Mouse (Mus musculus) gastrocnemius, adult 2 months (tissue): ENCODE measurements at regions not wholly inside any gene's neighbourhood (a gene's known extent, or its start where the extent isn't known, plus 50 kb on each side); places are given as distances from the start of the nearest gene placed in this dataset.
"Not testable (repeated sequence)": the region's sequence is repeated elsewhere in the genome, so short reads cannot be mapped to it uniquely, and the experiment has no call there.

Experiments
- DNase-seq: peaks from one replicate; pipeline ENCODE4 v3.0.0; 2022
- H3K27ac ChIP-seq: fragments of 200-600 bp; 2 replicates; pipeline ENCODE4 v1.8.1; 2022; ENCODE audit warnings: mild to moderate bottlenecking
- H3K4me3 ChIP-seq: fragments of 200-600 bp; 2 replicates; pipeline ENCODE4 v1.8.1; 2022; ENCODE audit warnings: mild to moderate bottlenecking, moderate library complexity
- CTCF ChIP-seq: fragments of 200-600 bp; IDR thresholded peaks from 2 replicates; pipeline ENCODE4 v1.8.1; 2022; ENCODE audit warnings: antibody characterized with exemption, mild to moderate bottlenecking, moderate library complexity
- intact Hi-C: fragments of 180-260 bp; cut with DNase I; formaldehyde crosslinking; loops from one replicate; pipeline ENCODE4 v1.15.1; 2025

DNA sequence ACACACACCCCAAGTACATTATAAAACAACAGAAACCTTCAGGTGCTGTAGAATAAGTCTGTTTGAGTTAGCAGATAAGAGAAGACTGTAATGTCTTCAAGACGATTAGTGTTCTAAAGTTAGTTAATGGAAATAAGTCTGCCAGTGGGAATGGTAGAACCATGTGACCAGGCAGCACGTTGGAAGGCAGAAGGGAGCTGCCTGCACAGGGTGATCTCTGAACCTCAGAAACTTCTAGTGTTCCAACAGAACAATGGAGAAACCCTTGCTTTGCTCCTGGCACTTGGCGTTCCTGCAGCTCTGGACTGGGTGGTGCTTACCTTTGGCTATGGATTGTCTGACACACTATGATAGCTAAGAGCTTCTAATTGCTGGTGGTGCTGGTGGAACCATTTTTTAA is 82.0 kb upstream of the Map3k1 start:
- intact Hi-C loops = no loop called here
- DNase-seq = no peak
- no peak for TF ChIP-seq CTCF
- Histone ChIP-seq H3K4me3 (no peak overlapping the region), H3K27ac (no peak overlapping the region)

DNA sequence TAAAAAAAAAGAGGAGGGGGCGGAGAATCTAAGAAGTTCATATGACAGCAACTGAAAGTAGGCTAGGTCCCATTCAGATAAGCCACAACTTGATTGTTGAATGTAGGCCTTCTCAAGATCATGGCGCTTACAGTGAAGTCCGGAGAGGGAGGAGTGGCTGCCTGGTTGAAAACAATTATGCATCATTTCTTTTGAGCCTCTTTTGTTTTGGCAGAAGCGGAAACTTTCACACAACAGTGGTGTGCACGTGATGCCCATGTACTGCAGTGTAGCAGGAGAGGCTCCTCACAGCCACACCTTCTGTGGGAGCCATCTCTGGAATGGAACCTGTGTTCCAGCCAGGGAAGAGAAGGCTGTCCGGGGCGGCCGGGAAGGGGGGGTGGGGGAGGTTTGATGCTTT is 83.3 kb upstream of the Map3k1 start:
- Histone ChIP-seq H3K4me3 (no peak overlapping the region), H3K27ac (no peak overlapping the region)
- intact Hi-C loops = no loop called here
- DNase-seq = no peak
- TF ChIP-seq CTCF = no peak

DNA sequence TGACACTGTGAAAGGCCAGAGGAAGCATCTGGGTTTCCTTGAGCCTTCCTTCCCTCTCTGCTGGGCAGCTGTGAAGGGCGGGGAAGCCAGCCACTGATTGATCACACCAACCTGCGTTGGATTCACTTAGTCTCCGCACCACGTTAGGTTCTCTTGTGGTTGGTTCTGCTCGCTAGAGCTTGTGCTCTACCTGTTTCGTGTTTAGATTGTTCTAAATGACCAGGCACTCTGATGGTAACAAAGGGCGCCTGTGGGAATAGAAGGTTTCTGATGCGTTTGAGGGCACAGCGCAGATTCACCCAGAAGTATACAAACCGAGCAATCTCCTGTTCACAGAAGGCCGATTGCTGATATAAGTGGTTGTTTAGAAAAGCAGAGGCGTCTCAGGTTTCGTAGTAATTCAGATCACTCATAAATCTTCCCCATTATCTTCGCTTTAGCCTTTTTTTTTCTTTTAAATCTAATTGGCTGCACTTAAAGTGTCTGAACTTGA is 84.5 kb upstream of the Map3k1 start:
- no peak for TF ChIP-seq CTCF
- no peak for DNase-seq
- intact Hi-C loops = no loop called here

DNA sequence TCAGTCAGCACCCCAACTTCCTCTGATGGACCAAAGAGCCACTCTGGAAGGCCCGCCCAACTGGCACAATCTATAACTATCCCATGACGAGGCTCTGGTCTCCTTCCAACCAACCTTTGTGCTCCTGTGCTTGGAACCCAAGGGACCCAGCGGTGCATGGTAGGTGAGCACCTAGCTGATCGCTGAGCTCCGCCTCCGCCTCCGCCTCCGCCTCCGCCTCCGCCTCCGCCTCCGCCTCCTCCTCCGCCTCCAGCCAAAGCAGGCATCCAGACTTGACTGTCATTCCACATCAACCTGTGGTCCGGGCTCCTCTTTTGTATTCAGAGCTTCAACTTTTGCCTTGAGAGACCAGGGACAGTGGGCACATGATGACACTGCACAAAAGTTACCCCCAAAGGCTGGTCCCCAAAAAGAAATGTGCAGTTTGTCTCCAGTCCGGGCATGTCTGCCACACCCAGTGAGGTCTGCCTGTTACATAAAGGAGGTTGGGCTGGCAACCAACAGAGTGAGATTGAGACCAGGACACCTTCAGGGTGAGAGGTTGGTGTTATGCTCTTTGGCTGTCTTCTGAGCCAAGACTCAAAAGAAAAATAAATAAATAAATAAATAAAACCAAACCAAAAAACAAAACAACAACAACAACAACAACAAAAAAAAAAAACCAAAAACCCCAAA is 86.1 kb upstream of the Map3k1 start:
- peak; percentile 28 for DNase-seq
- Histone ChIP-seq H3K27ac (no peak overlapping the region; the same call in 1 of the 2 replicates), H3K4me3 (peak overlapping the region; percentile 23)
- intact Hi-C loops = no loop called here
- TF ChIP-seq CTCF = no peak

More for the DNA sequence above, 84.5 kb upstream of the Map3k1 start:
- H3K4me3 ChIP-seq = no peak overlapping the region
- no peak overlapping the region for H3K27ac ChIP-seq

DNA sequence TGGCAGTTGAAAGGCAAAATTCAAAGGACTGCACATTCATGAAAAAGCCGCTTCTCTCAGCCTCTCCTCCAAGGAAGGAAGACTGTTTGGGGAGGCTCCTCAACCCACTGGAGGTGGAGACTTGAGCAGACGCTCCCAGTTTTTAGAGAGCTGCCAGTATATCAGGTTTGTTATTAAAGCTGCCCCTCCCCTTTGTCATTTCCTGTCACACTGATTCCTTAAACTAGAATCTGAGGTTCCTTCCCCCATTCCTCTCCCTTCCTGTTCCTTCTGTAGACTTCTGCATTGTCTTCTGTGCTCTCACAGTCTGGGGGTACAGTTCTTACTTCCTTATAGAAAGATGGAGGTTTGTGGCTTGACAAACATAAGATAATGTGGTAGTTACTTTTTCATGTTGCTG is 87.5 kb upstream of the Map3k1 start:
- no peak for DNase-seq
- no peak for TF ChIP-seq CTCF
- Histone ChIP-seq H3K27ac (no peak overlapping the region), H3K4me3 (no peak overlapping the region)
- intact Hi-C loops = no loop called here

DNA sequence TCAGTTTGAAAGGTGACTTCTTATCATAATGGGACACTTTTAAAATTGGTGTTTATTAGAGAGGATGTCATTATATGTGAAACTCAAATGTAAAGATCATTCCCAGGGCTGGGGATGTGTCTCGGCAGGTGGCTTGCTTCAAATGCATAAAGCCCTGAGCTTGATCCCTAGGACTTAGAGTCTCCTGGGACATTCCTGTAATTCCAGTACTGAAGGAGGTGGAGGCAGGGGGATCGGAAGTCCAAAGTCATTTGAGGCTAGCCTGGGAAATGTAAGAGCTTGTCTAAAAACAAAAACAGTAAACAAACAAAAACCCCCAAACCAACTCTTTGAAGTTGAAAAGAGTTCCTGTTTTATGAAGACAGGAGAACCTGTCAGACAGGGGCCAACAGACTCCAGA is 94.6 kb upstream of the Map3k1 start:
- no peak for DNase-seq
- TF ChIP-seq CTCF = no peak
- Histone ChIP-seq H3K27ac (no peak overlapping the region), H3K4me3 (no peak overlapping the region)
- intact Hi-C loops = no loop called here

DNA sequence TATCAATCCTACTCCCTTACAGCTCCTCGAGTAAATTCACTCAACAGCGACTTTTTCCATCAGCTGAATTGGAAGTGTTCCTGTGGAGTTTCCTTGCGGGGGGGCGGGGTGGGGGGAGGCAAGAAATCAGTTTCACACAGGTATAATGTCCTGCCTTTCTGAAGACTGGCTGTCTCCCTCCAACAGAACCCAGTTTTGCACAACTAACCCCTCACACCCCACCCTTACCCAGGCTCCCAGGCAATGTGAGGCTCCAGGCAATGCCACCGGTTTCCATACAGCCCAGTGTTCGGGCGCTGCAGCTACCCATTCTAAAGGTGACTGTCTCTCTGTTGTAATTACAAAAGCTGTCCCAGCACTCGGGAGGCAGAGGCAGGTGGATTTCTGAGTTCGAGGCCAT is 95.1 kb upstream of the Map3k1 start:
- Histone ChIP-seq H3K27ac (no peak overlapping the region), H3K4me3 (no peak overlapping the region)
- DNase-seq = no peak
- TF ChIP-seq CTCF = no peak
- intact Hi-C loops = no loop called here

DNA sequence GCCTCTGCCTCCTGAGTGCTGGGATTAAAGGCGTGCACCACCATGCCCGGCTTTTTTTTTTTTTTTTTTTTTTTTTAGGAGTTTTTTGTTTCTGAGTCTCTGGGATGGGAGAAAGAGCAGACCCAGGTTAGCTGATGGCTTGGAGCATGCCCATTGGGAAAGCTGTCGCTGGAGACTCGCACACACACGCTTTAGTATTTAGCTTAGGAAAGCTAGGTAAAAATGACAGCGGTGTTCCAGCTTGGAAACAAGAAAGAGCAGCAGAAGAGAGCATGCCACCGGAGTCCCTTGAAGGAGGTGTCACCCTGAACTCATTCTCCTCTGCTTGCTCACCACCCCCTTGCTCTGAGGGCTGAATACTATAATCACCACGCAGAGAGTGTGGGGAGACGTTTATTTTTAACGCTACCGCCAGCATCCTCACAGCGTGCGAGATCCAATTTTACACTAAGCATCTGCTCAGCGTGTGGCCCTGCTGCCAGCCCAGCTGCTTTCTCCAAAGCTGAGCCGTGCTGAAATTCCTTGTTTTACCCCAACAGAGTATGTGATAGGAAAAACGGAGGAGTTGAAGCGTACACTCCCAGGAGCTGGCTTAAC is 95.9 kb upstream of the Map3k1 start:
- intact Hi-C loops = no loop called here
- TF ChIP-seq CTCF = no peak
- peak overlapping the region; percentile 28; the same call in 1 of the 2 replicates for H3K27ac ChIP-seq
- peak; percentile 27 for DNase-seq
- H3K4me3 ChIP-seq = peak overlapping the region; percentile 47

DNA sequence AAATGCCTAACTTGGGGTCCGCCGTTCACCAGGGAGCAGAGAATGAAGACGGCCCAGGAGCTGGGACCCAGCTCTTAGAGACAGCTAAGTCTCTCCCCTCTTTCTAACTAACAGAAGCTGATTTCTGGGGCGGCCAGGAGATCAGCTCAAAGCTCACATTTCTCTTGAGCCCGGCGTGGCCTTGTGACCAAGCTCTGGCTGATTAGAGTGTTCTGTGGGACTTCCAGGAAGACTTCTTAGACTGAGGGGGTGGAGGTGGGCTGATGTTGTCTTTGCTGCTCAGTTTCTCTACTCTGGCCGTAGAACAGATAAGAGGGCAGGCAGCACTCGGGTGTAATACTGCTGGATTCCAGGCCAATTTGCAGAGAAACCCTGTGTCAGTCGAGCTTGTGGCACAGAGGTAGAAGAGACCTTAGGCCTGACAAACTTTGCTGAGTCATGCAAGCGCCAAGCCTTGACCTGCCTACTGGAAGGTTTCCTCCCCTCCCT is 96.5 kb upstream of the Map3k1 start:
- no peak for TF ChIP-seq CTCF
- DNase-seq = no peak
- Histone ChIP-seq H3K27ac (peak overlapping the region; percentile 28), H3K4me3 (peak overlapping the region; percentile 47)
- intact Hi-C loops = no loop called here

DNA sequence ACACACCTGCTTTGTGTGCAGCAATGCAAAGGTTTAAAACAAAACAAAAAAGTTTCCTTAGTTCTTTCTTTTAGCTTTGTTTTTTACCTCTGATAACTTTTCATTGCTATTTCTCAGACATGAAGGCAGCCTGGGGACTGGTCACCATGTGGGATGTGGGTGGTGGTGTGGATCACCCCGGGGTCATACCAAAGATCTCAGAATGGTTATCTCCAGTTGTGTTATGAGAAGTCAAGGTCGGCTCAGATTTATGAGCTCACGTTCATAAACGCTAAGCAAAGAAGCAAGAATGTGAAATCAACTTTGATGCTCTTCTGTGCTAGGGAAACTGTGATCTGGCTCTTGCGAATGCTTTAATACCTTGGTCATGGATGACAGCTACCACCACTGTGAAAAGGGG is 102.3 kb upstream of the Map3k1 start:
- TF ChIP-seq CTCF = no peak
- H3K27ac ChIP-seq = no peak overlapping the region
- H3K4me3 ChIP-seq = no peak overlapping the region
- intact Hi-C loops = no loop called here
- DNase-seq = no peak

DNA sequence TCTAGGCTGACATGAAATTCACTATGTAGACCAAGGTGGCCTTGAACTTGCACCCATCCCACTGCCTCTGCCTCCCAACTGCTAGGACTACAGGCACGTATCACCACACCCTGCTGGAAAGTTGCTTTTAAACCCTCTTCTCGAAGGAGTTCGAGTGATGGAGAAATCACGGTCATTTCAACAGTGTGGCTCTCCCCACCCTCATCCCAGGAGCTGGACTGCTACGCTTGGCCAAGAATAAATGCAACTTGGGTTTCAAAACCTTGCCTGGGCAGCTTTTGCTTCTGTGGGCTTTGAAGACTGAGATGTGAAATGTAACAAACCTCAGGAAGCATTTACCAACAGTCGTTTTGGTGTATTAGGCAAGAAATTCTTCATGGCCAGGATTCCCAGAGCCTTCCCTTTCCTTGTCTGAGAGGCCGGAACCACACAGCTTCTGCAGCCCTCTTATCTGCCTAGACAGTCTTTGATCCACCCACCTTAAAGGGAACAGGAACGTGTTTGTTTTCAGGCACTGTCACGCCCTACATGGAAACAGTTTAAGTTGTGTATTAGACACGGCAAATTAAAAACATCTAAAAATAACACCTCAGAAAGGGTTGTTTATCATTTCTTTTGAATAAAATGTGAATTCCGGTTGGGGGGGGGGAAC is 103.0 kb upstream of the Map3k1 start:
- intact Hi-C loops = no loop called here
- TF ChIP-seq CTCF = no peak
- no peak for DNase-seq
- Histone ChIP-seq H3K27ac (no peak overlapping the region), H3K4me3 (no peak overlapping the region)

DNA sequence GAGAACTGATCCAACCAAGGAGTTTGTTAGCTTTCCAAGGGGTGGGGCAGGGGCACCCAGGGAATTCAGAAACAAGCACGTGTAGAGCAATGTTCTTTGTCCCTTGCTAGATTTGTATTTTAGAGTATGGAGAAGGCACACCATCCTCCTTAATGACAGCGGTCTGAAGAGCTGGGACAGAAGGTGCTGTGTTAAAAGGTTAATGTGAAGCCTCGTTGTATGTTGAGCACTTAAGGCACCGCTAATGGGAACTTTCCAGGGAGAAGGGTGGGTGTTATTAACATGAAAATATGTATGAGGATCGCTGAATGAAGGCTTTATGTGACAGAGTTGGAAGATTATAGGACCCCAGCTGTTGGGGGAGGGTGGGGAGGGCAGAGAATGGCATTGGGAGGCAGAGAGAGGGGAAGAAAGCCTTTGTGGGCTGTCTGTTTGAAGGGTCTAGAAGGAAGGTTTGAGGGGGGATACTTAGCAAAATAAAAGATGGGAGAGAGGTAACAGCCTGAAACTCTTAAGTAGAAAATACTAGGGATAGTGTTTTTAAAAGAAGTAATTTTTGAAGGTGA is 105.6 kb upstream of the Map3k1 start:
- DNase-seq = no peak
- intact Hi-C loops = no loop called here
- TF ChIP-seq CTCF = no peak
- no peak overlapping the region for H3K4me3 ChIP-seq
- H3K27ac ChIP-seq = no peak overlapping the region

DNA sequence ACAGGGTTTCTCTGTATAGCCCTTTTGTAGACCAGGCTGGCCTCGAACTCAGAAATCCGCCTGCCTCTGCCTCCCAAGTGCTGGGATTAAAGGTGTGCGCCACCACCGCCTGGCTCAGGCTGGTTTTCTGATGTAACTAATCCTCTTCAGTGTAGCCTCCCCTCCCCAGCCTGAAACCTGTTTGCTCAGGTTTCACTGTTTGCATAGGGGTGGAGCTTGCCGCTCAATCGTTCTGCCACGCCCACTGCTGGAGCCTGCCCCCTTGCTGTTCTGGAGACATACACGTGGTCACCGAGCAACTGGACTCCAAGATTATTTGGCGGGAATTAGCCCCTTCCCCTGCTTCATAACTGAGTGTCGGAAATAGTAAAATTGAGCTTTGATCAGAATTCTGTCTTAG is 110.6 kb upstream of the Map3k1 start:
- H3K4me3 ChIP-seq, H3K27ac ChIP-seq, DNase-seq, intact Hi-C loops: not testable (repeated sequence)
